12 mouse cellular contexts compared by ENCODE assay signal in the genomic region with DNA sequence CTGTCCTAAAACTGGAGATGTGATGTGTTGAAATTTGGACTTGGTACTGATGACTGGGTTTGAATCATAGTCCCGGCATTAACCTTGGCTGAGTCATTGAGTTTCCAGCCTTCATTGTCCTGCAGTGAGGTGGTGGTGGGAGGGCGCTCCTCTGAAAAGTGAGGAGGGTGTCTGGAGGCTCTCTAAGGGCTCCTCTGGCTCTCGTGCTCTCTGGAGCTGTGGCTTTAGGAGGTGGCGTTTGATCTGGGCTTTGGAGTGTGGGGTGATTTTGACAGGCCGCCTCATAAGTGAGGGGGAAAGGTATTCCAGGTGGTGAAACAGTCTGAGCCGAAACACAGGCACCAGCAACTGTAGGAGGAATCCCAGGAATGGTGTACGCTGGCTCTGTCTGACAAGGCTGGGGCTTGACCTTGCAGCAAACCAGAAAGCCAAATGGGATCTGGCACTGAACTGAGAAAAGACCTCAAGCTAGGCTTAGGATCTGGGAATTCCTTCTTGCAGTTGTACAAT.
DNase-seq lines count a peak whose midpoint lies in the region; ATAC-seq and TF ChIP-seq lines count a peak whose summit lies in the region.
"Had no signal": no experiment of that assay in that cellular context is flagged by ENCODE, and none has a peak within 500 bp of the region (broad histone marks: within the 10 kb centered on the region; RNA-seq: fewer than 3 reads in every experiment).

No protein-coding gene starts in this region.

- H3K9ac ChIP-seq in heart, embryonic 16.5 days (ENCODE audit: low read length) = 0 out of 2 replicates have a peak overlapping the region, but pooled peaks have one; percentile 28
- no peak overlapping the region for H3K9ac ChIP-seq in heart, adult 2 months (ENCODE audit: low read depth, low read length)
- no peak overlapping the region for H3K9ac ChIP-seq in midbrain, embryonic 16.5 days (ENCODE audit: low read depth, low read length)
- H3K9ac ChIP-seq: liver, postnatal 0 days; neural tube, embryonic 12.5 days had no signal

- H3K27ac ChIP-seq in heart, embryonic 16.5 days (ENCODE audit: low read length) = peak overlapping the region; percentile 79
- no peak overlapping the region for H3K27ac ChIP-seq in heart, adult 2 months
- H3K27ac ChIP-seq in midbrain, embryonic 16.5 days (ENCODE audit: low read length) = peak overlapping the region; percentile 6
- H3K27ac ChIP-seq: neural tube, embryonic 12.5 days had no signal

- peak overlapping the region; percentile 40; the same call in 1 of the 2 replicates for H3K4me2 ChIP-seq in heart, embryonic 16.5 days (ENCODE audit: low read depth, low read length)
- H3K4me2 ChIP-seq in midbrain, embryonic 16.5 days (ENCODE audit: low read length) = no peak overlapping the region
- H3K4me2 ChIP-seq: neural tube, embryonic 12.5 days had no signal

- ATAC-seq in heart, embryonic 16.5 days (replicated peaks; ENCODE audit: extremely low read depth, insufficient read depth, low FRiP score) = peak; percentile 85
- ATAC-seq in midbrain, embryonic 16.5 days = no peak
- ATAC-seq: liver, postnatal 0 days had no signal

- H3K4me3 ChIP-seq in heart, embryonic 16.5 days (ENCODE audit: low read length) = no peak overlapping the region
- H3K4me3 ChIP-seq in heart, adult 2 months = no peak overlapping the region
- H3K4me3 ChIP-seq in midbrain, embryonic 16.5 days (ENCODE audit: low read depth, low read length) = no peak overlapping the region
- H3K4me3 ChIP-seq: neural tube, embryonic 12.5 days had no signal

- H3K9me3 ChIP-seq in heart, embryonic 16.5 days (replicated peaks; ENCODE audit: control insufficient read depth, low read length) = no peaks in the 10 kb centered on the region
- H3K9me3 ChIP-seq in midbrain, embryonic 16.5 days (replicated peaks; ENCODE audit: control insufficient read depth, low read length, poor library complexity, severe bottlenecking) = no peaks in the 10 kb centered on the region
- H3K9me3 ChIP-seq: neural tube, embryonic 12.5 days had no signal

- 0 out of 2 replicates have a peak, but pooled peaks cover 2% of the 10 kb centered on the region for H3K36me3 ChIP-seq in heart, embryonic 16.5 days (ENCODE audit: control insufficient read depth, insufficient read depth)
- no peaks in the 10 kb centered on the region for H3K36me3 ChIP-seq in heart, adult 2 months (ENCODE audit: control insufficient read depth, insufficient read depth, low read length)
- H3K36me3 ChIP-seq in midbrain, embryonic 16.5 days (ENCODE audit: control insufficient read depth, insufficient read depth, low read length) = peaks cover 6% of the 10 kb centered on the region; the same call in 1 of the 2 replicates

- no peak for TF ChIP-seq CTCF in heart, adult 2 months (IDR thresholded peaks at IDR 0.05)

- DNase-seq in heart, adult 2 months = no peak
- DNase-seq in right cerebral cortex, postnatal 25 days = peak; percentile 41
- no peak for DNase-seq in right cerebral cortex, postnatal 14 days
- peak; percentile 68 for DNase-seq in brain, adult 2 months (ENCODE audit: low read depth, low spot score)
- DNase-seq in kidney, adult 9 months = no peak
- no peak for DNase-seq in testis, postnatal 10 days (ENCODE audit: low spot score)
- DNase-seq: cerebellum, postnatal 14 days; gastrocnemius, postnatal 36 days; liver, postnatal 0 days had no signal

- intact Hi-C loops in heart, adult 2 months (cut with DNase I) = no loop called here

- WGBS in heart, embryonic 16.5 days = 31% methylated on average over 7 of the region's 7 CpGs
- WGBS in heart, adult 2 months = 61% methylated on average over 7 of the region's 7 CpGs
- 83% methylated on average over 7 of the region's 7 CpGs for WGBS in midbrain, embryonic 16.5 days

- peaks cover 11% of the 10 kb centered on the region for H3K4me1 ChIP-seq in heart, embryonic 16.5 days (ENCODE audit: control insufficient read depth, insufficient read depth, low read length)
- no peaks in the 10 kb centered on the region for H3K4me1 ChIP-seq in heart, adult 2 months (ENCODE audit: control insufficient read depth, insufficient read depth, low read length)
- H3K4me1 ChIP-seq in midbrain, embryonic 16.5 days (ENCODE audit: control insufficient read depth, insufficient read depth, low read length) = peaks cover 11% of the 10 kb centered on the region
- H3K4me1 ChIP-seq: neural tube, embryonic 12.5 days had no signal

- no peaks in the 10 kb centered on the region for H3K79me2 ChIP-seq in heart, adult 2 months (replicated peaks; ENCODE audit: control insufficient read depth, insufficient read depth, low read length)

- no peak for TF ChIP-seq EP300 in heart, adult 2 months (IDR thresholded peaks at IDR 0.05; ENCODE audit: insufficient read depth, low read depth, low read length)

- H3K27me3 ChIP-seq in heart, embryonic 16.5 days (ENCODE audit: control insufficient read depth, insufficient read depth, low read length) = no peaks in the 10 kb centered on the region
- H3K27me3 ChIP-seq in heart, adult 2 months (ENCODE audit: control insufficient read depth, insufficient read depth, low read length) = no peaks in the 10 kb centered on the region
- H3K27me3 ChIP-seq in midbrain, embryonic 16.5 days (ENCODE audit: control insufficient read depth, insufficient read depth, low read depth, low read length) = no peaks in the 10 kb centered on the region
- H3K27me3 ChIP-seq: neural tube, embryonic 12.5 days had no signal

- no peak for TF ChIP-seq POLR2A in heart, adult 2 months (IDR thresholded peaks at IDR 0.05; ENCODE audit: insufficient read depth, low read depth, low read length)

Comparison
In these comparisons a context has a peak if more than half of its experiments do, and no peak if none do; other contexts are left out.
1. DNase-seq: peak in right cerebral cortex, postnatal 25 days (single experiment) and brain, adult 2 months (single experiment); none in heart, adult 2 months (0 of 2), right cerebral cortex, postnatal 14 days (single experiment), kidney, adult 9 months (single experiment) and testis, postnatal 10 days (single experiment).